Mouse (Mus musculus): Measurements from ENCODE around the gene Lrch1.

GRCm38 (mm10) chr14:74788766-74789165 is 158.9 kb downstream of the Lrch1 start:
- peak; percentile 22; the same call in 1 of the 2 replicates for TF ChIP-seq CTCF (IDR thresholded peaks at IDR 0.05; ENCODE audit: low read depth)
- TF ChIP-seq EP300 (IDR thresholded peaks at IDR 0.05; ENCODE audit: low read depth): no peak

All from liver, embryonic 14.5 days (tissue).